Mouse (Mus musculus): ENCODE measurements around the gene Cfap61.
A peak's percentile ranks its signal among the peaks of the same experiment; 100 is the strongest.

The Cfap61 gene

GRCm38 (mm10) chr2:146010816-146011215 is 76.2 kb downstream of the Cfap61 start:
- no peak for DNase-seq (ENCODE audit: low read depth, low spot score)

GRCm38 (mm10) chr2:146015341-146016186 is 81.0 kb downstream of the Cfap61 start:
- peak; percentile 16 for DNase-seq (ENCODE audit: low read depth, low spot score)

GRCm38 (mm10) chr2:146022846-146023245 is 88.3 kb downstream of the Cfap61 start:
- DNase-seq (ENCODE audit: low read depth, low spot score): no peak

- DNase-seq (ENCODE audit: low read depth, low spot score): no peak
Observed at GRCm38 (mm10) chr2:146043640-146044039, 109.1 kb downstream of the Cfap61 start.

- no peak for DNase-seq (ENCODE audit: low read depth, low spot score)
Observed at GRCm38 (mm10) chr2:146044926-146045890, 110.6 kb downstream of the Cfap61 start.

GRCm38 (mm10) chr2:146047691-146048090 is 113.1 kb downstream of the Cfap61 start:
- no peak for DNase-seq (ENCODE audit: low read depth, low spot score)

GRCm38 (mm10) chr2:146048221-146048829 is 113.7 kb downstream of the Cfap61 start:
- no peak for DNase-seq (ENCODE audit: low read depth, low spot score)

- DNase-seq (ENCODE audit: low read depth, low spot score): no peak
Observed at GRCm38 (mm10) chr2:146049339-146049738, 114.8 kb downstream of the Cfap61 start.

- no peak for DNase-seq (ENCODE audit: low read depth, low spot score)
Observed at GRCm38 (mm10) chr2:146050069-146050468, 115.5 kb downstream of the Cfap61 start.

- no peak for DNase-seq (ENCODE audit: low read depth, low spot score)
Observed at GRCm38 (mm10) chr2:146051334-146051733, 116.8 kb downstream of the Cfap61 start.

- no peak for DNase-seq (ENCODE audit: low read depth, low spot score)
Observed at GRCm38 (mm10) chr2:146057123-146057522, 122.5 kb downstream of the Cfap61 start.

GRCm38 (mm10) chr2:146058791-146059190 is 124.2 kb downstream of the Cfap61 start:
- DNase-seq (ENCODE audit: low read depth, low spot score): no peak

- no peak for DNase-seq (ENCODE audit: low read depth, low spot score)
Observed at GRCm38 (mm10) chr2:146061421-146062300, 127.1 kb downstream of the Cfap61 start.

GRCm38 (mm10) chr2:146062330-146063092 is 127.9 kb downstream of the Cfap61 start:
- no peak for DNase-seq (ENCODE audit: low read depth, low spot score)

- DNase-seq (ENCODE audit: low read depth, low spot score): no peak
Observed at GRCm38 (mm10) chr2:146063093-146064074, 128.8 kb downstream of the Cfap61 start.

- no peak for DNase-seq (ENCODE audit: low read depth, low spot score)
Observed at GRCm38 (mm10) chr2:146067364-146067763, 132.8 kb downstream of the Cfap61 start.

- DNase-seq (ENCODE audit: low read depth, low spot score): no peak
Observed at GRCm38 (mm10) chr2:146073300-146073699, 138.7 kb downstream of the Cfap61 start.

- no peak for DNase-seq (ENCODE audit: low read depth, low spot score)
Observed at GRCm38 (mm10) chr2:146077117-146077516, 142.5 kb downstream of the Cfap61 start.

GRCm38 (mm10) chr2:146080282-146080681 is 145.7 kb downstream of the Cfap61 start:
- DNase-seq (ENCODE audit: low read depth, low spot score): no peak
